Mouse (Mus musculus) liver, adult 2 months (tissue): ENCODE measurements around the gene Cct6b. TPM values are rescaled to one million over a fixed set of nuclear protein-coding genes. Genes with fewer than 3 reads are reported as not detected.

Source experiments
- DNase-seq: peaks from one replicate; pipeline ENCODE4 v3.0.0-alpha.2; 2011; ENCODE audit warnings: low read depth, low spot score; ENCODE audit errors: extremely low read depth
- H3K27ac ChIP-seq: fragments of 200-500 bp; replicated peaks from 2 replicates; pipeline ENCODE4 v1.5.1; 2012; ENCODE audit warnings: low read depth, mild to moderate bottlenecking, control low read depth, inconsistent platforms, low read length; ENCODE audit not compliant: insufficient read depth
- H3K27me3 ChIP-seq: fragments of 200-500 bp; 2 replicates; pipeline ENCODE4 v1.6.1; 2012; ENCODE audit warnings: mild to moderate bottlenecking, moderate library complexity, low read length, inconsistent platforms; ENCODE audit not compliant: control insufficient read depth, insufficient read depth
- H3K36me3 ChIP-seq: fragments of 200-500 bp; 2 replicates; pipeline ENCODE4 v1.6.1; 2012; ENCODE audit warnings: low read length, inconsistent platforms; ENCODE audit not compliant: control insufficient read depth, insufficient read depth
- H3K4me1 ChIP-seq: fragments of 200-500 bp; 2 replicates; pipeline ENCODE4 v1.6.1; 2011; ENCODE audit warnings: low read length; ENCODE audit not compliant: control insufficient read depth, insufficient read depth
- H3K4me3 ChIP-seq: fragments of 200-500 bp; 2 replicates; pipeline ENCODE4 v1.5.1; 2011; ENCODE audit warnings: low read depth, mild to moderate bottlenecking, control low read depth, low read length, moderate library complexity; ENCODE audit not compliant: insufficient read depth
- H3K79me2 ChIP-seq: fragments of 200-500 bp; 2 replicates; pipeline ENCODE4 v1.6.1; 2012; ENCODE audit warnings: inconsistent platforms, mild to moderate bottlenecking, low read length, moderate library complexity; ENCODE audit not compliant: control insufficient read depth, insufficient read depth
- H3K9ac ChIP-seq: fragments of 200-500 bp; 2 replicates; pipeline ENCODE4 v1.6.1; 2012; ENCODE audit warnings: low read depth, mild to moderate bottlenecking, control low read depth, inconsistent platforms, low read length
- CTCF ChIP-seq: fragments of 200-500 bp; IDR thresholded peaks from 2 replicates; pipeline ENCODE4 v1.5.1; 2011; ENCODE audit warnings: low read depth, low read length, control low read depth
- POLR2A ChIP-seq: fragments of 200-500 bp; IDR thresholded peaks from 2 replicates; pipeline ENCODE4 v1.6.1; 2011; ENCODE audit warnings: low read length, control low read depth; ENCODE audit not compliant: insufficient read depth; ENCODE audit errors: extremely low read depth
- WGBS: fragments of 180-500 bp; shearing (Covaris S2); methylation state at CpG from one replicate; pipeline ENCODE4 v1.1.7; 2018; 5-methylcytosine and 5-hydroxymethylcytosine counted together
- polyA plus RNA-seq: library from polyadenylated mRNA; depleted of rRNA; stranded (reverse); fragments of >200 nt; gene quantifications from 2 replicates; pipeline ENCODE4 v1.2.3, GENCODE M21; 2012
- total RNA-seq: library from RNA; depleted of rRNA; stranded (reverse); fragments of >200 nt; gene quantifications from 2 replicates; pipeline ENCODE4 v1.2.3, GENCODE M21; 2014

The Cct6b gene
- total and polyA plus RNA-seq, 2 experiments: 0.16 to 1.2 TPM

DNA sequence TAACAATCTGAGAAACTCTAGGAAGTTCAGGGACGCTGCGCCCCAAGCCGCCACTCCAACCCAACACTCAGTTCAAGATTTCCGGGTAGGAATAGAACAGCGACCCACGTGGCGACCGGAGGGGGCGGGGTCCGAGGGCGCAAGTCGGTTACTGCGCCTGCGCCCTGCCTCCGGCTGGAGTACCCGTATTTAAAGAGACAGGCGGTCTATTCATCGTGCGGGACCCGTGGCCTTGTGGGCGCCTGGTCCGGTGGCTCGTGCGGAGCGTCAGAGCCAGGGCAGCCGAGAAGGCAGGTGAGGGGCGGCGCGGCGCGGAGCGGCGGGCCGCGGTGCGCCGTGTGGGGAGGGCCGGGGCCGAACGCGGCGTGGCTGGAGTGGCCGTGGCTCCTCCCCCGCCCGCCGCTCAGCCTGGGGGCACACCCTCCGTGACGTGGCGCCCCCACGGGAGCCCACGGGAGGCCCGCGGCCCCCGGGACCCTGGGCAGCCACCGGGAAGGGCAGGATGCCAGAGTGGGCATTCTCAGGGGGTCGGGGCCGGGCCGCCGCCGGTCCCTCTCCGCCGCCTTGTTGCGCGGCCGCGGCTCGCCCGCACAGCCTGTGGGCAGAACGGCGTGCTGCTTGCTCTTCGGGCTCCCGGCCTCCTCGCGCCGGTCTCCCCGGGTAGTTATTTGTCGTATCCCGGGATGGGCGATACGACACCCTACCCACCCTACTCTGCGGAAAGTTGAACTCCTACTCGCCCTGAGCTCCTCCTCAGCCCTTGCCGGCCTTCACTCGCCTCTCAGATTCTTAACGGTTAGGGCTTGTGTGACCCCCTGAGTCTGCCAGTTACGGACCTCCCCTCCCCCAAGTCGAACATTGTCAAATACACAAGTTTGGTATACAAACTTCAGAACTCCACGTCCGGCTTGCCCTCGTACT, 17.1 kb upstream of the Cct6b start, which contains the start of gene Lig3:
Gene Lig3, plus strand, starts transcription at position 126 of the 921 bp plus-strand sequence.
- TF ChIP-seq CTCF (no peak), POLR2A (peak; percentile 73; the same call in 1 of the 2 replicates)
- Histone ChIP-seq H3K79me2 (peaks cover 3% of the 10 kb centered on the region; the same call in 1 of the 2 replicates), H3K27me3 (no peaks in the 10 kb centered on the region), H3K36me3 (peaks cover 9% of the 10 kb centered on the region; the same call in 1 of the 2 replicates), H3K4me3 (peak within 1 kb of the TSS; percentile 93), H3K4me1 (peaks cover 10% of the 10 kb centered on the region), H3K9ac (peak within 1 kb of the TSS; percentile 98), H3K27ac (peak within 1 kb of the TSS; percentile 97)
- peak; percentile 74 for DNase-seq
- under 1% methylated on average over 89 of the region's 90 CpGs for WGBS

DNA sequence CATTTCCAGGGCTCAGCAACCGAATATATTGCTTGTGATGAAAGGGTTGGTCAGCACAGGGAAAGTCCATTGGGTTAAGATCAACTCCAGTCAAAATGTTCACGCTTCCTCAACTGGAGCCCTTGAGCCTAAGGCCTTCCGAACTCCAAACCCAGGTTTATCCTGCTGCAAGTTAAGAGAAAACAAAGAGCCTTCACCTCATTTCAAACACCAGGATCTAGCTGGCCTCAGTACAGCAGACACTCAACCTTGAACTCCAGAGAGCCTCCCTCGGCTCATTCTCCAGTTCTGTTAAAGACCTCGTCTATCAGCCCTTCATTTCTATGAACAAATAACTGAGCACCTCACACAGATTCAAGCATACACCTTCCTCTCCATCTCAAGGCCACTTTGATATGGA, 16.0 kb upstream of the Cct6b start:
- H3K4me3 ChIP-seq: peak overlapping the region; percentile 93
- DNase-seq: peak; percentile 14

DNA sequence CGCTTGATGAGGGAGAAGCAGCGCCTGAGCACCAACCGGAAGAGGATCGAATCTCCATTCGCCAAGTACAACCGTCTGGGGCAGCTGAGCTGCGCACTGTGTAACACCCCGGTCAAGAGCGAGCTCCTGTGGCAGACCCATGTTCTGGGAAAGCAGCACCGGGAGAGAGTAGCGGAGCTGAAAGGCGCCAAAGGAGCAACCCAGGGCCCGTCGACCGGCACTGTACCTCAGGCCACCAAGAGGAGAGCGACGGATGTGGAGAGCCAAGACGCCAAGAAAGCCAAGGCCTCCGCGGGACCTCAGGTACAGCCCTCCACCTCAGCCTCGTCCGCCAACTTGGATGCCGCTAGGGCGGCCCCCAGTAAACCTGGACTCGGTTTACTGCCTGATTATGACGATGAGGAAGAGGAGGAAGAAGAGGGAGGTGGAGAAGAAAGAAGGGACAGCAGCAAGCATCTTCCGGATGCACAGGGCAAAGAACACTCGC, 360 bp upstream of the Cct6b start:
- Histone ChIP-seq H3K27ac (peak overlapping the region; percentile 68), H3K9ac (peak overlapping the region; percentile 84), H3K27me3 (no peaks in the 10 kb centered on the region), H3K4me3 (peak overlapping the region; percentile 84), H3K36me3 (peaks cover 8% of the 10 kb centered on the region), H3K79me2 (peaks cover 10% of the 10 kb centered on the region; the same call in 1 of the 2 replicates), H3K4me1 (peaks cover 7% of the 10 kb centered on the region)
- DNase-seq: no peak
- TF ChIP-seq CTCF: no peak; the same call in 1 of the 2 replicates
- TF ChIP-seq POLR2A: no peak
- under 1% methylated on average over 28 of the region's 28 CpGs for WGBS

More for the DNA sequence above, 16.0 kb upstream of the Cct6b start:
- Histone ChIP-seq H3K27ac (0 out of 2 replicates have a peak overlapping the region, but pooled peaks have one; percentile 2), H3K27me3 (no peaks in the 10 kb centered on the region), H3K36me3 (0 out of 2 replicates have a peak, but pooled peaks cover 3% of the 10 kb centered on the region), H3K4me1 (peaks cover 10% of the 10 kb centered on the region), H3K79me2 (peaks cover 3% of the 10 kb centered on the region; the same call in 1 of the 2 replicates), H3K9ac (peak overlapping the region; percentile 26)
- TF ChIP-seq POLR2A: no peak
- no peak for TF ChIP-seq CTCF
- WGBS: 28% methylated on average over 5 of the region's 5 CpGs

DNA sequence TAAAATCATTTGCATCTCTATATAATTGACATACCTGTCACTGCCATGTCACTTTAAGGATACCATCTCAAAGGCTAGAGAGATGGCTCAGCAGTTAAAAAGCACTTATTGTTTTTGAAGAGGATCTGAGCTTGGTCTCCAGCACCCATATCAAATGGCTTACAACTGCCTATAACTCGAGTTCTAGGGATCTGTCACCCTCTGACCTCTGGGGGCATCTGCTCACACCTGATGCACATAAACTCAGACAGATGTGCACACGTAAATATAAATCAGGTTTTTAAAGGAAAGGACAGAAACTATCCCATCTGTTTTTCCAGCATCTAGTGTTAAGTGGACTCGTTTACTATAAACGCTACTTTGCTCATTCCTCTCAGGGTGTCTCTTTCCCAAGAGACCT, 860 bp downstream of the Cct6b start:
- H3K9ac ChIP-seq: no peak overlapping the region; the same call in 1 of the 2 replicates
- H3K79me2 ChIP-seq: peaks cover 10% of the 10 kb centered on the region; the same call in 1 of the 2 replicates
- WGBS: 16% methylated on average over 4 of the region's 4 CpGs
- TF ChIP-seq POLR2A (no peak), CTCF (no peak)
- H3K4me3 ChIP-seq: peak overlapping the region; percentile 84; the same call in 1 of the 2 replicates
- H3K4me1 ChIP-seq: peaks cover 7% of the 10 kb centered on the region
- H3K36me3 ChIP-seq: peaks cover under 1% of the 10 kb centered on the region
- DNase-seq: peak; percentile 5
- no peaks in the 10 kb centered on the region for H3K27me3 ChIP-seq
- H3K27ac ChIP-seq: peak overlapping the region; percentile 77; the same call in 1 of the 2 replicates

DNA sequence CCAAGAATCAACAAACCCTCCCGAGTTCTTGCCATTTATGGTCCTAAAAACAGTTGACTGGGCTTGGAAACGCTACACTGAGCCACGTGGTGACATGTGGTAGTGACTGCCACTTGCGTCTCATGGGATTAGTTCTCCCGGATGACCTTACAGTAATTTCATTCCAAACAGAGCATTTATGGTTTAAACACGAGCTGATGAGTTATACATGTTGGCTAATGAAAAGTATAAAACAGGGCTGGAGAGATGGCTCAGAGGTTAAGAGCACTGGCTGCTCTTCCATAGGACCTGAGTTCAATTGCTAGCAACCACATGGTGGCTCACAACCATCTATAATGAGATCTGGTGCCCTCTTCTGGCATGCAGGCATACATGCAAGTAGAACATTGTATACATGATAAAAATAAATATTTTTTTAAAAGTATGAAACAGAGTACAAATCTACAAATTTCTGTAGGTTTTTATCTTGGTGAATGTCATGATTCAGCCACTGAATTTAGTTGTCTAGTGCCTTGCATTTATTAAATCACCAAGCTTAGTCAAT, 1.8 kb downstream of the Cct6b start:
- H3K4me1 ChIP-seq: peaks cover 7% of the 10 kb centered on the region
- no peak overlapping the region for H3K9ac ChIP-seq
- H3K27ac ChIP-seq: no peak overlapping the region
- TF ChIP-seq POLR2A (no peak), CTCF (no peak)
- no peaks in the 10 kb centered on the region for H3K36me3 ChIP-seq
- no peaks in the 10 kb centered on the region for H3K27me3 ChIP-seq
- WGBS: 93% methylated on average over 6 of the region's 6 CpGs
- peaks cover 10% of the 10 kb centered on the region; the same call in 1 of the 2 replicates for H3K79me2 ChIP-seq
- no peak overlapping the region for H3K4me3 ChIP-seq
- DNase-seq: no peak
